Mouse (Mus musculus) kidney, postnatal 4 days (tissue): ENCODE measurements at regions not wholly inside any gene's neighbourhood (a gene's known extent, or its start where the extent isn't known, plus 50 kb on each side); places are given as distances from the start of the nearest gene placed in this dataset.
"Not testable (repeated sequence)": the region's sequence is repeated elsewhere in the genome, so short reads cannot be mapped to it uniquely, and the experiment has no call there.

ENCODE experiments used
- DNase-seq, 2 experiments: peaks; one replicate each; pipeline ENCODE4 v3.0.0; 2021; ENCODE audit warnings: mixed read lengths in 2 of 2

DNA sequence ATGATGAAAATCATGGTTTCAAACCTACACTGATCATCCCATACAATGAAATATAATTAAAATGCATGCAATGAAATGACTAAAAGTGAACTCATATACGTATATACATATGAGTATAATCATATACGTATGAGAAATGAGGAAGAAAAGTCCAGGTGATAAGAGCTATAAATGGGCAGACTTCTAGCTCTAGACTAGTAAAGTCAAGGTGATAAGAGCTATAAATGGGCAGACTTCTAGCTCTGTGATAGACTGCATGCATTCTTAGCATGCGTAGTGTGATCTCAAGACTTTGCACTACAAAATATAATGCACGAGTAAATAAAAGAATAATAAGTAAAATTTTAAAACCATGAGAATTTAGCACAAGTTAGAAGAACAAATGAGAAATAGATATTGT is 606.2 kb upstream of the Gpc5 start:
- DNase-seq, result no peak

DNA sequence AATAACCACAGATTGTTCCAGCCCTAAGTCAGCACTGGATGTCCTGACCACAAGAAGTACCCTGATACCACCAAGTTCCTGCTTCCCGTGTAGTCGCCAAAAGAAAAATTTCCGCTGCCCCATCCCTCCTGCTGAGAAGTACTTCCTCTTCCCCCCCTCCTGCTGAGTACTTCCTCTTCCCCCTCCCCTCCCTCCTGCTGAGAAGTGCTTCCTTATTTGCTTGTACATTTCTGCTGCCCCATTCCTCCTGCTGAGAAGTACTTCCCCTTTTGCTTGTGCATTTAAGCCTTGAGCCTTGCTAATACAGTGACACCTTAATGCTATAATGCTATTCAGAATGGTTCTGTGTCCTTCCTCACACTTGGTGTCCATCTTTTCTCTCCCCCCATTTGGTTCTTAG is 598.6 kb upstream of the Gpc5 start:
- DNase-seq, result not testable (repeated sequence)

DNA sequence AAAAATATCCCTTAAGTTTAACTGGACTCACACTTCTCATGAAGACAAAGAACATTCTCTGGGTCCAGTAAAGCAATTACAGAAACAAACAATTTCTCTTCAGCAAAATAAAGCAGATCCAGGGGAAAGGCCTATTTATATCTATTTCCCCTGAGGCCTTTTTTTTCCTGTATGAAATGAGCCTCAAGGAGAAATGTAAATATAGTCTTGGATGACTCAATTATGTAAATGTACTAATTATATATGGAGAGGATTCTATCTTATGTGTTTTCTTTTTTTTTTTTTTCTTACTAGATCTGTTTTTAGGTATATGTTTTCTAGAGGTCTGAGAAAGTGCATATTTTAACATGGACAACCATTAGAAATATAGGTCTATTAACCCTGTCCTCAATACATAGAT is 587.0 kb upstream of the Gpc5 start:
- DNase-seq, result no peak

DNA sequence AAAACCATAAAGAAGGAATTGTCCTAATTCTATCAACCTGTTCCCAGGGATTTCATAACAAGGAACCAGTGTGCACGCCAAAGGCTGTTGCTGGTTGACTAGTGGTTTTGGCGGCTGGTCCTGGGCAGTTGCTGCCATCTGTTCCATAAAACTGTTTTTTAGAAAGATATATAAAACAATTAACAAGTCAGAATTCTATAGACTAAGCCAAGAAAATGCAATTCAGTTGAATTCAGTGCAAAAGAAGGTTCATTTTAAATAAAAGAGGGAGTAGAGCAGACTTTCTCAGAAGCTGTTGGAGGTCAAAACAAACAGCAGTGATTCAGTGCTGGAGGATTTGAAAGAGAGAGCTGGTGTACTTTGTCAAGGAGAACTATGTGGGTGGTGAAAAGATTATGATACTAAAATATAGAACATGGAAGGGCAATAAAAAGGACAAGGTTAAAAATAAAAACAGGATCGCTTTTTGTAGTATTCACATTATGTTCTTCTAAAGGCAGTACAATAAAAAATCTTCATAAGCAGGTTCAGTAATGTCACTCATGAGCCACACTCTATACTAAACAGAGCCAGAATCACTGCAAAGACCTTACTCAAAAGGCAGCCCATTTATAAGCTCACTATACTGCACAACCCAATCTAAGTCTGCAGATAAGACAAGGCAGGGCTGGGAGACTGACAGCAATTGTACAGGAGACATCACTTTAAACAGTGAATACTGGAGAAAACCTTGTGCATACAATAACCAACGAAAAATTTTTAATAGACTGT is 543.9 kb upstream of the Gpc5 start:
- no peak for DNase-seq

DNA sequence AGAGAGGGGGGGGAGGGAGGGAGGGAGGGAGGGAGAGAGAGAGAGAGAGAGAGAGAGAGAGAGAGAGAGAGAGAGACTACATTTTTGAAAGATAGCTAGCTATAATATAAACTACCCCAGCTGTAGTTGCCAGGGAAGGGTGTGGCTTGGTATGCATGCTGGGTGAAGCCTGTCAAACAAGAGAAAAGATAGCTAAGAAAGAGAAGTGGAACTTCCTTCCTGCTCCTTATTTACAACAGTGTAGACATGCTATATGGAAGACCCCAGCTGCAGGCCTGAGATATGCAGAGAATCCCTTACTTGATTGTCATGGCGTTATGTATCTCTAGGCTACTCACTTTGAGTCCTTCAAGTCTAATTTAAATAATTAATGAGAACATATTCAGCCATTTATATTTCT is 542.9 kb upstream of the Gpc5 start:
- no peak for DNase-seq

DNA sequence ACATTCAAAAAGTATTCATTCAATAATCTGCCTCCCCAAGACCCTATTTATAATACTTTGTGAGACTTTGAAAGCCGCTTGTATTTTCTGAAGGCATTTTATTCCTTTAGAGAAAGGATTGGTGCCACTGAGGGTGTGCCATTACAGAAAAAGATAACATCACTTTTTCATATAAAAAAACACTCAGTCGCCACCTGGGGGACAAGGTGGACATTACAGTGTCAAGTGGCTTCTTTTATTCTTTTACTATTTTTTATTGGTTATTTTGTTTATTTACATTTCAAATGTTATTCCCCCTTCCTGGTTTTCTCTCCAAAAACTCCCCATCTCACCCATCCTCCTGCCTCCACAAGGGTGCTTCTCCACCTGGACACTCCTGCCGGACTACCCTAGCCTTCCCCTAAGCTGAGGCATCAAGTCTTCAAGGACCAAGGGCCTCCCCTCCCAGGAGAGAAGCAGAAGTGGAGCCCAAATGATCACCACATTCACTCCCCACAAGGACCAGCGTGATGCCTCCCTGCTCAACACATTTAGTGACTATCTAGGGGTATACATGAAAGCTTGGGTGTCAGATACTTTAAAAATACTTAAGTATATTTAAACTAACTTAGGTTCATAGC is 525.5 kb upstream of the Gpc5 start:
- DNase-seq, result peak; percentile 3 to 7

DNA sequence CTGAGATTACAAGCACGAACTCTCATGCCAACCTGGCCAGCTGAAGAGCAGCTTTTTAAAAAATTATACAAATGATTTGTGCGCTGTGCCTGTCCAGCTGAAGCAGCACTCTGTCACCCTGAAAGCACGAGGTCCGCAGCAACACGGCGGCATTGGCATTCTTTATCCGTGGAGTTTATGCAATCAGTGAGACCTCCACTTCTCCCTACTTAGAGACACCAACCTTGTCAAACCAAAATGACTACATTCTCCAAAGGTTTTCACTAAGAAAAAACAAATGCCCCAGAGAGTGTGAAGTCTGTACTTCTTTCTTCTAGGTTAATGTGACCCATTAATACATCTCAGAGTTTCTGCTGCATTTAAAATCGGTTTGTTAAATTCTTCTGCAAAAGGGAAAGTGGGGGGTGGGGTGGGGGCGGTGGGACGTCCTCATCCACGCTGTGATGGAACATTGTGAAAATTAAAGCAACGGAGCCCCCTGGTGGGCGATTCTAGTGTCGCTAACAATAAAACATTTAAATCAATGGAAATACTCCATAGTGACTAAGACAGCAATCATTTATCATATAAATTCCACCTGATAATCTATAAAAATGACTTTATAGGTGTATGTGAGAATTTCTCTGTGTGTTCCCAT is 524.2 kb upstream of the Gpc5 start:
- DNase-seq, result peak; percentile 68 to 75

DNA sequence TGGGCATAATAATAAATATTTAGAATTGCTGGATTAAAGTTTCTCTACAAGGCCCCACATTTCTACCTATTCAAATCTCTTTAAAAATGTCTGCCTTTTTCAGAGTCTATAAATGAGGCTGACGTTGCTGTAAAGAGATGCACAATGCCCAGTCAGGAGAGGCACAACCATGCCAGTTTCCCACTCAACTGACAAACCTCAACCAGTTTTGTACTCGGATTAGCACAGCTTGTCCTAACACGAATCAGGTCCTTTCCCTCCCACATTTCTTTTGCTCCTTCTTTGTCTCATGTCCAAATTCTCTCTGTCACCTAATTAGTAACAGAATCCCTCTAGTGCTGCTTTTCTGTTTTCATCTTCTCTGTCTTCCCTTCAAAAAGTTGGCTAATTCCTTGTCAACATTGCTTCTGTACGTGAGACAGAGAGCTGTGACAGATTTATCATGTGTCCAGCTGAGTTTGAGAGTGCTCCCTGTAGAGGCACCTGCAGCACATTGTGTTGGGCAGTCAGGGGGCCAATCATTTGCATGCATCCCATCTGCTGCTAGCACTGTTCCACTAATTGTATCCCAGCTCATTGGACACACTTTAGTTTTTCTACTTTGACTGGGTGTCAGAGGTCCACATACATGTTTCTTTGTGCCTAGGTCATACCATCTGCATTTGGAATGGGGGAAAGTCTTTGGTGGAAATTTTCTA is 504.5 kb upstream of the Gpc5 start:
- no peak for DNase-seq

DNA sequence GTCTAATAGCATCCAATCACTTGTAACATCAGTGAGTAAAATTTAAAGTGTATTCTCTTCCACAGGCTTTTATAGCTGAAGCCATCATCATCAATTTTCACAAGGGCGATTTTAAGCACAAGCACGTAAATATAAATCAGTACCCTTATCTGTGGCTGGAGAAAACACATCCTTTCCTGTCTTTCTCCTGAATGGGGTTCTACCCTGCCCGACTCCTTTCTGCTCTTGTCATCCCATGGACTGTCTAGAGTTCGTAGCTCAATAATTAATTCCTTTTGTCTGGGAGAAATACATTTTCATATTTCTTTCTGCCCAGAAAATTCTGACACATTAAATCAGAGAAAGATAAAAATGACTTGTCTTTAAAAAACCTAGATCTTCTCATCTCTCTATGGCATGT is 482.7 kb upstream of the Gpc5 start:
- no peak for DNase-seq

DNA sequence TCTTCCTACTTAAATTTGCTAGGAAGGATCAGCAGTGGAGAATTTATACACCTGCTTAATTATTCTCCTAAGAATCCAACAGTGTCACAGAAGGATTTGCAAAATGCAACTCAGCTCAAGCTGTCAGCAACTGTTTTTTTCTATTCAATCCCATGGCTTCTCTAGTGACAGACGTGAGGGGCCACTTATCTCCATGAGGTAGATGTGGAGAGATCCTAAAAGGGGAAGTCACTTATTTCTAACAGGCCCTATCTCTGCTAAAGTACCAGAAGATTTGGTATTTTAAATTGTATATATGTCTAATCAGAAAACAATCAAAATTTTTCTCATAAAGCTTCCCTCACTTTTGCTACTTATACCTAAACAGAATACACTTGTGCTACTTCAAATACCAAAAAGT is 479.6 kb upstream of the Gpc5 start:
- no peak for DNase-seq

DNA sequence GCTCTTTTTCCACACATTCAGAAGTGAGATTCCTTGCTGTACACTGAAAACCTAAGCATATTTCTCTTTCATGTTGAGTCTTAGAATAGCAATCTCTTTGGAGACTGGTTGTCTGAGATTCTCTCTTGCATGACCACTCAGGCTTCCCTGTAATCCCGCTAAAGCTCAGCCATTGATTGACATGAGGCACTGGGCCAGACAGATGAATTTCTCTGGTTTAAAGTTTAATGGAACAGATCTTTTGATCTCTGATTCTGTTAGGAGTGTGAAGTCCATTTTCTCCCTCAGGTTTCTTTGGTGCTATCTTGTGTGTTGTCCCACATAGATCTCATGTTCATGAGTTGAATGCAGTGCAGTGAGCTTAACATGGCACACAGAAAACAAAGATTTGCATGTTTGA is 435.4 kb upstream of the Gpc5 start:
- peak; percentile 3 to 8 for DNase-seq

DNA sequence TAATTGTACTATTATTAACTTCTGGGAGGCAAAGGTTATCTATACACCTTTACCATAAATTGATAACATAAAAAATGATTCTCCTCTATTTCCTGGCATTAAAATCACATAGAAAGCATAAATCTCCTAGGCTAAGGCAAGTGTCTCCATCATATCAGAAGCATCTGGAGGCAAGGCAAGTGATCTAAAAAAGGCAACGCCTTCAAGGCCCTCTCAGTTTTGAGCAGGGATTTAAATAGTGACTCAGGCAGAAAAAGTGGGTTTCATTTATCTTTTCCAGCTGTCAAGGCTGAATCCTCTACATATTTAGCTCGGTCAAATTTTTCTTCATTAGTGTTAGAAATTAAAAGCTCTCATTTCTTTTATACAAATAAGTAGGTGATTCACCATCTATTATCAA is 430.0 kb upstream of the Gpc5 start:
- DNase-seq, result no peak

DNA sequence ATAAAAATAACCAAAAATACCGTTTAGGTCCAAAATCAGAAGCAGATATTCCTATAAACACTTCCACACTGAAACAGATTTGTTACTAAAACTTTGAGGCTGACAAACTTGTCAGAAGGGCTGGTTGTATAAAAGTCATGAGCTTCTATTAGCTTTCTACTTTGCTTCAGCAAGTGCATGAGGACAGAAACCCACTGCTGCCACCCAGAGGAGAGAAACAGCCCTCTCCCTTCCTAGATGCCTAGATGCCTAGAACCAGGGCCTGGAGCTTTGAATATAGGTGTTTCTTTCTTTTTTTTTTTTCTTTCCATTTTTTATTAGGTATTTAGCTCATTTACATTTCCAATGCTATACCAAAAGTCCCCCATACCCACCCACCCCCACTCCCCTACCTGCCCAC is 406.9 kb upstream of the Gpc5 start:
- peak; percentile 13 to 27 for DNase-seq

DNA sequence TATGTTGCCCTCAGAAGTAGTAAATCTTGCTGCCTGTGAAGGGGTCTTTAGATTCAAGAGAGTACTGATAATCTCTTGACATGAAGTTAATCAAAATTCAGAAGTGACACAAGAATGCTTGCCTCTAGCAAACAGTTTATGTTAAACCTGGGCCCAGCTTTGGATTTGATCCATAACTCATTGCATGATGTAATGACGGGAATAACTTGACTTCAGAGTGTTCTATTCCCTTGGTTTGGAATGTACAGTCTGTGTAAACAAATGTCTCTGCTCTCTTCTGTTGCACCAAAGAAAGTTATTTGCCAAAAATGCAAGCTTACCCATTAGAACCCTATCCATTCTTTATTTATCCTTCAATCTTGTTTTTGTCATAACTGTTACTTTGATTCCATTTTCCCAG is 397.1 kb upstream of the Gpc5 start:
- no peak for DNase-seq

DNA sequence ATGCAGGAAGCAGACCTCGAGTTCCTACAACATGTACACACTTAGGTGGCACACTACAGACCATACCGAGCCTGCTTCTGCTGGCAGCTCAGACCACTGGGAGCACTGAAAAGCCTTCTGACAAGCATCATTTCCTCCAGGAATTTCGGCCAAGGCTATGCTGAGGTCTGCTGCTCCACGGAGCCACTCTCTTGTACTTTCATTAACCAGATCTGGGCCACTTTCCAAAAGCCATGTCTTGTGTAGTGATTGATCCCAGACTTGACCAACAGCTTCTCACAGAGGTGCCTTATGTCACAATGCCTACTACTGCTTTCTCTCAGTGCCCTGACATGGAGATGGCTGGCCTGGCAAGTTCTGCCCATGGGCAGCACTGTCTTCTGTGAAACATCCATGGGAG is 394.5 kb upstream of the Gpc5 start:
- peak; percentile 7 to 44 for DNase-seq

DNA sequence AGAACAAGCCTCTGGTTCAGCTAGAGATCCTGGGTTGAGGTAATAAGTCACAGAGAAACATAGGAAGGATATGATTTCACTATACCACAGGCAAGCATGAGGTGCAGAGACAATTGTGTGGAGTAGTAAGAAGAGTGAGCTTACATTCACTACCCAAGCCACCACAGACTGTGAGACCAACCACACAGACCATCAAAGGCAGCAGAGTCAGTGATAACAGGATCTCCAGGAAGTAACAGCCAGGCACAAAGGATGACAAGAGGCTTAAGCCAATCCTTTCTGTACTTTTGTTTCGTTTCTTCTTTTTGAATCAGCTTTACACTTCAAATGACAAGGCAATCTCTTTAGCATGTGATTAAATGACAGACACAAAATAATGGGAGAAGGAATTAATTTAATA is 368.9 kb upstream of the Gpc5 start:
- DNase-seq, result no peak

DNA sequence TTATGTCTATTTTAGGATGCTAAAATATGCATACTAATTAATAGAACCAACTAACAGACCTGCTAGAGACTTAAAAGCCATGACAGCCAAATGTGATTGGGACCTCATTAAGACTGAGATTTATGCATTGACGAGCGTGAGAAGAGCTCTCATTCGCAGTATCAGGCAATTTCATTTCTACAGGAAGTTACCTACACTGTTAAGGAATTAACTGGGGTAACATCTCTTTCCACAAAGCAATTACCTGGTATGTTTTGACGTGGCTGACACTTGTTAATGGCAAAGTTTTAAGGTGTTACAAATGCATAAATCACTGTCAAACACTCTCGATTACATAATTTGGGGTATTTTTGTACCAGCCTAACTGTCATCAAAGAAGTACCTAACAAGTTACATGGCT is 324.7 kb upstream of the Gpc5 start:
- no peak for DNase-seq

DNA sequence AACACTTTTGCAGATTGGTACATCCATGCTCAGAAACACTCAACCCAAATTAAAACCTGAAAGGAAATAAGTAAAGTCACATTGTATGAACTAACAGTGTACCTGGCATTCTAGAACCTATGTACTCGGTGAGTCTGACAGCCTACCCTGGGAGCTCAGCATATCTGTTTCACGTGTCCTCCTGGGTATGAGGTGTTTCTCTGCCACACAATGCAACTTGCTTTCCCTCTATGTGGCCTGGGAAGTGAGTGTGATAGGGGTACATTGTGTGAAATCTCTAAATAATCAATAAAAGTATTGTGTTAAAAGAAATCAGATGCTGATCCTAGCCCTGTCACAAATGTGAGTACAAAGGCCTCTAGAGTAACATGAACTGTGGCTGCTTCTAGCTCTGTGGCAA is 315.3 kb upstream of the Gpc5 start:
- no peak for DNase-seq

DNA sequence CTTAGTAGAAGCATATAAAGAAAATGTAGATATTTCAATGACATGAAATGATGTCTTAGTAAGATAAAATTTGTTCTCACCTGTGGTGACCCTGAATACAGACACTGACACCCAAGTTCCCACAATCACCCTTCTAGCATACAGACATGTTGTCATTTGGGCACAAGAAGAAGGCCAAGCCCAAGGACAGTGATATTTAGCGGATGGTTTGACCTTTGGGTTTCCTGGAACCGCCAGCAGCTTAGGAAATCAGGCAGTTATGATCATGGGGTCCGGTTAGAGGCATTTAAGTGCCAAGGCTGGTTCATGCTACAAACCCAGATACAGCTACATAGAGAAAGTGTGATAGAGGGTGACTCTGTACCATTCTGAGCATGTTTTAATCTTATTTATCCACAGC is 310.2 kb upstream of the Gpc5 start:
- DNase-seq, result no peak

DNA sequence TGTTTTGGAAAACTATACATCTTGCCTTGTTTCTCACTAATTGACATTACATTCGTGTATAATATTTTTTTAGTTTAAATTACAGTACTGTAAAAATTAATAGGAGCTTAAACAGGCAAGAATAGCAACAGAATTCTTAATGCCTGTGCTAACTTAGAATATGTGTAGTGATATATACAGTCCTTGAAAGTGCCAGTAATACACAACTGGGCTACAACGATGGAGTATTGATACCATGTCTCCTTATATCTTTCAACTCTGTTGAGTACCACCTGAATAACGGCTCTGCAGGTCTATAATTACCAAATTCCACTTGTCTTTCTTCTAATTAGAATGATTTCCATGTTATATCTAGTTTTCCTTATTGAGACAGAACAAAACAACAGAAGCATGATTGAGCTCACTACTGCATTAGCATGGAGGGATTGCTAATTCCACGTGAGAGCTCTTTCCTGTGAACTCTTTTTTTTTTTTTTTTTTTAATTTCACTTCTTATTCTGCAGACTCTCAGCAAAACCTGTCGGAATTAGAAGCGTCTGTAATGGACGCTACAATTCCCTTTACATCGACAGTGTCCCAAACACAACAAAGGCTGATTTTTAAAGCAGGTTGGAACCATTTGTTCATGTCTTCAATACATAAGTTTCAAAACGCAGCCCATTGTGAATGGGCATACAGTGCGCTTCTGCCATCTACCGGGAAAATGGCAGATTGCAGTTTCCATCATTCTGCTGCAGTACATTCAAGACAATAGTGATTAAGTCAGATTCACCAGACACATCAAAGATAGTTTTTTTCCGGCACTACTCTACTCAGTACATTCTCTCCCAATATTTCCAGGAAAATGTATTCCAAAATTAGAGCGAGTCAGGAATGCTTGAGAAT is 300.8 kb upstream of the Gpc5 start:
- peak; percentile 77 to 80 for DNase-seq

DNA sequence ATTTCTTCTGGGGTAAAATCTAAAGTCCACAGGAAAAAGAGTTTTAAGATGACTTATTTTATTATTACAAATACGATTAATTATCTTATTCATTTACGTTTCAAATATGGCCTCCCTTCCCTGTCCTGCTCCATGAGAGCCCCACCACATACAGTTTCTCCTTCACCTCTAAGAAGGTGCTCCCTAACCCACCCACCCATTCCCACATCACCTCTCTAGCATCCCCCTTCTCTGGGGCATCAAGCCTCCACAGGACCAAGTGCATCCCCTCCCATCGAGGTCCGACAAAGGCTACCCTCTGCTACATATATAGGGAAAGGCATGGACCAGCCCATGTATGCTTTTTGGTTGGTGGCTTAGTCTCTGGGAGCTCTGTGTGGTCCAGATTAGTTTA is 300.2 kb upstream of the Gpc5 start:
- no peak for DNase-seq

DNA sequence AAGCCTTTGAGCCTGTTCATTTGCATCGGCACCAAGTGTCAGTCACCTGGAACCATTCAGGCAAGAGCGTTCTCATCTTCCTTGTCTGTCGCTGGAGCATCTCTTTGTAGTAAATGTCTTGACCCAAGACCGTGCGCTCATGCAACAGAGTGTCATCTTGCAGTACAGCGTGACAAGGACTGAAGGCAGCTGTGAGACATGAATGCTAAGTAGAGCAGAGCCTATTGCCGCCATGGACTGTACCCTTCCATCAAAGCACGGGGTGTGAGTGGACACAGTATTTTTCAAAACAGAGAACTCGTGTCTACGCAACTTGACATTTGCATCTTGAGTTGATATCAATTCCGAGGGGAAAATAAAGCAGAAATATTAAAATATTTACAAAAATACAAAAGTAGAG is 287.4 kb upstream of the Gpc5 start:
- no peak for DNase-seq

DNA sequence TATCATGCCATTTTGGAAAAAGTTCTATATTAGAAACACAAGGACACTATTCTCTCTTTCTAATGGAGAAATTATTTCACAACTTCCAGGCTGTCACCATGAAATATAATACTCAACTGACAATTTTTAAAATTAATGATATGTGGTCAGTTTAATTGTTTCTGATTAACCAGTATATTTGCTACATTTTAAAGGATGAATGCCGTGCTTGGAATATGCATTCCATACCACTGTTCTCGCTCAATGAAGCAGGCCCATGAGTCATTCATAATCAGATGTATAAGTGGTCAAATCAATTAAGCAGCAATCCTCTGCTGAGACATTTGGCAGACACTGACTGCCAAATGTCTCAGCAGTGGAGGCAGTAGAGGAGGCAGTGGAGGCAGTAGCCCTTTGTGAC is 283.4 kb upstream of the Gpc5 start:
- no peak for DNase-seq
